Mouse (Mus musculus) heart, adult 2 months (tissue): ENCODE results near the gene Nat8f6.
"Not testable (repeated sequence)": the region's sequence is repeated elsewhere in the genome, so short reads cannot be mapped to it uniquely, and the experiment has no call there.

Source experiments
- CTCF ChIP-seq: fragments of 200-600 bp; IDR thresholded peaks from 2 replicates; pipeline ENCODE4 v1.8.1; 2022; ENCODE audit warnings: antibody characterized with exemption, mild to moderate bottlenecking, moderate library complexity
- POLR2A ChIP-seq: fragments of 200-500 bp; IDR thresholded peaks from 2 replicates; pipeline ENCODE4 v1.6.1; 2011; ENCODE audit warnings: mild to moderate bottlenecking, low read depth, low read length, control low read depth; ENCODE audit not compliant: insufficient read depth

GRCm38 (mm10) chr6:85864900-85865639 lies 44.3 kb upstream of the Nat8f6 start:
- TF ChIP-seq CTCF, POLR2A: not testable (repeated sequence)
